Mouse (Mus musculus): ENCODE results near the gene Dab2.
A peak's percentile ranks its signal among the peaks of the same experiment; 100 is the strongest.

The Dab2 gene

DNA sequence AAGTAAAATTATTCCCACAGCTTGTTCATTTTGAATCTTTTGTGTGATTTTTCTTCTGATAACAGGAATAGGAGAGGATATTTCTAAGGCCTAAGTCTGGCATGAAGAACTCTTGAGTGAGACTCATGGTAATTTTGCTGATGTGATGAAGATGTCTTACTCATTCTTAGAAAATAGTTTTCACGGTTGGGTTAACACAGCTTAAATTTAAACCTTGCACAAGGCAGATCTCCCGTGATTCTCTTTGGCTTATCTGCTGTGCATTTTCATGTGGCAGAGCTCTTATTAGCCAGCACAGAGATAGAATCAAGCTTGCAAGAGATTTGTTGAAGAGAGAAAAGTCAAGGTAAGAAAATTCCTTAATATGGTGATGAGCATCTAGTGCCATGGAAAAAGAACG is at the start of gene Dab2:
Gene Dab2 (plus strand): TSS at position 235 of the 400 bp plus-strand sequence.
- DNase-seq = peak; percentile 67 to 79

DNA sequence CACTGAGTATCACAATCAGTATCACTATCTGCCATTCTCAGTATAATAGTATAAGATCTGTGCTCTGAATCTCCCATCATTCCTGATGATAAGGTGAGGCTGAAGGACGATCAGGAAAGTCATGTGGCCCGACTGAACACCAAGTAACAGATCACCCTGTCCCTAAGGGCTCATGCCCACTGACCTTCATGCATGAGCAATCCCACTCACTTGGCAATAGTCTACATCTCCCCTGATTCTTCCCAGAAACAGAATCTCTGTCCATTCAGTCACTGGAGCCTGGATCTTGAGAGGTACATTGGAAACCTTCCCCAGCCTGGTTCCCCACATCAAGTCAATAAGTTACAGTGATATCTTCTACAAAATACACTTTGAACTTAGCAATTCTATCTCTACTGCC is 46.1 kb upstream of the Dab2 start:
- peak in 1 of 2 experiments; percentile 70 for DNase-seq

DNA sequence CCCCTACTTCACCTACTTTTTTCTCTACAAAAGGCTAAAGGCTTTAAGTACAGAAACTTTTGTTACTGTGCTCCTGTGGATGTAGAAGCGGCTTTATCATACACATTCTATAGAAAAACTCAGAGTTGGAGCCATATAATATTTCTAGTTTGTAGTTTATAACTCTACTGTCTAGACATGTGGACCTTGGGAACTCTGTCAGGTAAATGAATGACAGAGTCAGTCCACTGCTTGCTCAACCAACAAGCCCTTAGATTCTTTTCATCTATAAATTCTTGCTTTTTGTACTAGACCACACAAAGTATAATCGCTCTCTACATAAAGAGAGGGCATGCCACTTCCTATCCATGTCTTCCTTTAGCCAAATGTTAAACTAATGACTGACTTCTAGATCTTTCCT is 45.2 kb upstream of the Dab2 start:
- peak in 1 of 2 experiments; percentile 46 for DNase-seq

DNA sequence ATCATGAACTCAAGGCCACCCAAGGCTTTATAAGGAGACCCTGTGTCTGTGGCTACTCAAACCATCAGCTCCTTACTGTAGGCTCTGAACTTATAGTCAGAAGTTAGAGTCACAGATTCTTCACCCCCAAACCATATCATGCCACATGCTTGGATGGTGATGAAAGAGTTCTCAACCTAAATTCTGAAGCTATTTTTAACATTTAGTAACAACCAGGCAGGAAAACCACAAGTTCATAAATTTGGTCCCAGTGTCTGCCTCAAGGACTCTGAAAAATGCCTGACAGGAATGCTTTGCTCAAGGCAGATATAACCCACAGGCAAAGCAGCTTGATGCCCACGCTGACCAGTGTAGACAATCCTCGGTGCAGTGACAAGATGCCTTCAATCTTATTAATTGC is 42.5 kb upstream of the Dab2 start:
- DNase-seq = no peak

DNA sequence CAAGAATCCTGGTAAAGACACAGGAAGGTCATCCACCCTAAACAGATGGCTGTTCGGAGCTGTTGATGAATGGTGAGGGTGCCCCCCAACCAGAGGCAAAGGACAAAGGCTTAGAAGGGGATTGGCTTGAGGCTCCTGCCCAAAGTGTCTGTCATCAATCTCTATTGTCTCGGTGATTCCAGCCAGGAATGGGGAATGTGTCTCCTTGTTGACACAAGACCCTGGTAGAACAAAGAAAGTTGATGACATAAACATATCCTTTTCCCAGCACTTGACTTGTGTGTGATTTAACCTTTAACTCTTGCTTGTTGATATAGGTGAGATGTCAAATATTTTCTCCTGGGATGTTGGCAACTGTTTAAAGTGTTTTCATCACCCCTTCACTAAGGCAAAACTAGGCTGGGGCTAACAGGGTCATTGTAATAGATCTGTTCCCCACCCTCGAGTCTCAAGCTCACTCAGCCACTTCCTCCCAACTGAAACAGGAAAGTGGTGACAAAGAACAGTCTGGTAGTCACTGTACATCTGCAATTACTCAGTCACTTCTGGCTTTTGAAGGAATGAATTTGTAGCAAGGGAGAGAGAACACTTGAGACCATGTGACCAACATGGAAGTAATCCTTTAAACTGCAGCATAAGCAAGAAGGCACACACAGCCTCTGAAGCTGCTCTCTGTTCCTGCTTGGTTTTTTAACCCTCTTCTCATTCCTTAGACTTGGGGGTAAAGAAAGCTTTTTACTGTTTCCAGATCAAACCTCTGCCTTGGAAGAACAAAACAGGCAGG is 39.4 kb upstream of the Dab2 start:
- DNase-seq = peak; percentile 29 to 45

DNA sequence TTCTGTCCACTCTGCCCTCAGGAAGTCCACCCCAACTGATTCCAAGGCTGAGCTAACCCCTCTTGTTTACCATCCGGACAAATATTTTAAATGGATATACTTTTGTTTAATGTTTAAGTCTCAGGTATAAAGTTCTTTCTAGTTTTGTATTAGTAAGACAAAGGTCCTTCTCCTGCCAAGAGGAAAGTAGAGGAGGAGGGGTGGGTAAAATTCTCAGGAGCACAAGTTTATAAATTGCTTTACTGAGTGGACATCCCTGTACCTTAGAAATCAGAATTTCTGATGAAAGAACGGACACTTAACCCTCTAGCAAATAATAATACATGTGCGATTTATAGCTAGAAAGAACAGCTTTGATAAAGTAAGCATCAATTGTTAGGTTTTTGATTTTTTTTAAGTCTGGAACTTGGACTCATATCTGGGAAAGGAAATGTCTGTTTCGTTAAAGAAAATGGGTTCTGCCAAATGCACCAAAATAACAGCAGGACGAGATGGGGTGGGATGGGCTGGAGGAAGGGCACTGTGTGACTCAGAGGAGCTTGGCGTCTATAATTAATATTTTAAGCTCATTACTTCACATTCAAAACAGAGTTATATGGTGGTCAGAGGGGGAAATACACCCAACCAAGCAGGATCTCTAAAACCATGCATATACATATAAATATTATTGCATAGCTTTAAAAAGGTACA is 38.7 kb upstream of the Dab2 start:
- no peak for DNase-seq

DNA sequence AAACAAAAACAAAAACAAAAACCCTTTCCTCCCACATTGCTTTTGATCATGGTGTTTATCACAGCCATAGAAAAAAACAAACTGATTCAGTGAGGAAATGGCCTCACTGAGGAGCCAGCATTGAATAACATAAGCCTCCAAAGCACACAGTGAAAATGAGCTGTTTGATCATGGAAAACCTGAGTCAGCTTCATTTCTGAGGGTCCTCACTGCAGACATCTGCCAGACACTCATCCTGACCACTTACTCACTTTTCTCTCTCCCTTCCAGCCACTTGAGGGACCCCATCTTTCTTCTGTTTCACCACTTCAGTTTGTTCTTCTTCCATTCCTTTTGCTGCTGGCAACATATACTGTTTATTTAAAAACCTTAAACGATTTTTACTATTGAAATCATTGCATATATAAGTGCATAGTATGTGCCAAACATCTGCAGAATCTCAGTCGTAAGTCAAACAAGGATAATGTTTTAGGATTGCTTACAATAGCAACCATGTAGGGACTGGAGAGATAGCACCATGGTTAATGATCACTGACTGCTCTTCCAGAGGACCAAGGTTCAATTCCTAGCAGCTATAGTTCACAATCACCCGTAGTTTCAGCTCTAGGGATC is 32.3 kb upstream of the Dab2 start:
- DNase-seq = no peak

DNA sequence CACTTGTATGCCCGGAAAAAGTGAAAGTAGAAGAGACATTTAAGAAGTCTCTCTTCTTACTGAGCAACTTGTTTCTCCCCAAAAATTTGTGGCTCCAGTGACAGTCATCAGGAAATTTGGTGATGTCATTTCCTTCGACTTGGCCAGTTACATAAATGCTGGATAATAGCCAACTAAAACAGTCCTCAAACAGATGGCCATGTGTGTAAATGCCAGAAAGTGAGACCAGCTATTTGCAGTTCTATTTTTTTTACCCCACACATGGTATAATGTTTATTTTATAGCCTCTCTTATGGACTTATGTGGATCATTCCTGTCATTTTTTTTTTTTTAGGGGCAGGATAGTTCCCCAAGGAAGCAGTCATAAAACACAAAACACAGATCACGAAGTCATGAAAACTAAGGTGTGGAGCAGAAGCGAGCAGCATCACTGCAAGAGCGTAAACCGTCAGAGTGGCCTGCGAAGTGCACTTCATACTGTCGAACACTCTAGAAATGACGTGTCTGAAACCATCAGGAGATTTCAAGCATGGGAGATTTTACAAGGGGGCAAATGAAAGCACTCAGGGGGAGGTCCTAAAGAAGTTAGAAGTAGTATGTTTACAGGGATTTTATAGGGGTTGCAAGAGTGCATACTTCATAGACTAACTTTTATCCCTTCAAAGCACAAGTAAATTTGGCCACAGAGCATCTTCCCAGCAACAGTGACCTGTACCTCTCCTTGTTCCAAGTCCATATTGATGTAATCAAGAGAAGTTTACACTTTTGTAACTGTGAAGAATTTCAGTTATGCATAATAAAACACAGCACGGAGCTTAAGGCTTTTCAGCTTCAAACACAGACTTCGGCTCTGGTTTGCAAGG is 20.8 kb upstream of the Dab2 start:
- DNase-seq = no peak

DNA sequence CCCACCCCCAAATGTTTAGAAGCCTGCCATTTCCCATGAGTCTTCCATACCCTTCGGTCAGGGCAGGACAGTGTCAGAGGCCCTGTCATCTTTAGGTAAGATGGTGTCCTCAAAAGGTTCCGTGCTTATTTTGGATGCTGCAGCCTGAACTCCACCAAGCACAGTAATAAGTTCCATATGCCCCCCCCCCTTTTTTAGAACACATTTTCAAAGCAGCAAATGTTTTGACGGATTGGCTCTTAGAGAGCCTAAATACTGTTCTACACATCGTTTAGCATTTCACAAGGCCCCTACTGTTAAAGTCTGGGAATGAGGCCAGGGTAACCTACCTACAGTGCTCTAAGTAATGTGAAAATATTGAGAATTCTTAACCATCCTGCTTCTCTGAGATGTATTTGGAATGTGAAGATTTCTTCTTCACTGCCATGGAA is 19.6 kb upstream of the Dab2 start:
- DNase-seq = no peak

DNA sequence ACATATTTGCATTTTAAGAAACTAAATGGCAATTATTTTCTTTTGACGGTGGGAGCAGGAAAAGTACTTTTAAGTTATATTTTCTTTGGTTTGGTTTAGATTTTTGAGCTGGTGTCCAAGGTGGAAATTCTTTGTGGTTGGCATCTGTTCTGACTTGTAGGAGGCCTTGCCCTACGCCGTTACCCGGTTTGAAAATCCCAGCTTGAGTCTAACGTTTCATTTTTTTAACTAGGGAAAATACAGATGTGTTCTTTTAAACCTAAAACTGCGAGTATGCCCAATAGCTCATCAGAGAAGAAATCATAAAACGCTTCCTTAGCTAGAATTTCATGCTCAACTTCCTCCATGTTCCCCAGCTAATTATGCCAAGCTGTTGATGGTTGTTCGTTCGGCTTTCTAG is 16.3 kb upstream of the Dab2 start:
- DNase-seq = no peak

DNA sequence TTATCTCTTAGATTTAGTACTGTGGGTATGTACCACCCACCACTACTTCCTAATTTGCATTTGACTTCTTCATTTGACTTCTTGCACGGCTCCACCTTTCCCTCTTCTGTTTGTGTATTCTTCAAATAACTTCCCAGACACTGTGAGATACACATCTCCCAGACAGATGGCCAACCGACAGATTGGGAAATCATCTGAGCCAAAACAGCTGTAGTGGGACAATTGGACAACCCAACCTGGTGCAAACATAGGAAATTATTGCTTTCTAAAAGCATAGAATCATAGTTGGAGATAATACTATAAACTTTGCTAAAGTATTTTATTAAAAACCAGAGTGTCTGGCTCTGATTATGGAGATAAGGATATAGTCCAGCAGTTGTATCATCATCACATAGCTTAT is 3.5 kb upstream of the Dab2 start:
- DNase-seq = no peak

DNA sequence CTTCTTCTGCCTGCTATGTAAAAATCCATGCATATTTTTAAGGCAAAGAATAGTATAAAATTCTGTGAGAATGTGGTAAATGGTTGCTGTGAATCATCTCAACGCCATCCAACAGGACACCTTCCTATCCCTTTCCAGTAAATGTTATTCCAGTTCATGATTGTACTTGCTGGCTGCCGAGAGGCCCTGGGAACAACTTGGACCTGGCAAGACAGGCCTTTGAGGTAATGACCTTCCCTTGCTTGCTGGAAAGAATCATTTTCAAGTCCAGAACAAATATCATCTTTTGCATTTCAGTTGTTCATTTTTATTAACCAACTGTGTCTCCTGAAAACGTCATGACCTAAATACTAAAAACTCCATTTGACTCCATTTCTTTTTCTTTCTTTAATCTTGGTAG is 862 bp upstream of the Dab2 start:
- DNase-seq = no peak

DNA sequence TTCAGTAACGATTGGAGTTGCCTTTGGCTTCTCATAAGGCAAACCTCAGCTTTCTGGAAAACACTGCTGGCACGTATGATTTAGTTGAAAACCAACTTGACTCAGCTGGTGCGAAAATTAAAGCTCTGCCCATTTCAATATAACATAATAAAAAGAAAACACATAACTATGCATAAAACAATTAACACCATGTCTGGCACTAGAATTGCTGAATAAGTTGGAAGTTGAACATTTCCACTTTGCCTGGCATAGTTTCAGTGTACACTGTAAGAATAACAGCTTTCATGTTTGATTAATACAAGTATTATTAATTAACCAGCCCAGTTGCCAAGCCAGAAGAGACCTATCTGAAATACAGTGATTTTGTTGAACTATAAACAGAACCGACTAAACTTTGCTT is 2.6 kb downstream of the Dab2 start:
- peak in 1 of 2 experiments; percentile 67 for DNase-seq

DNA sequence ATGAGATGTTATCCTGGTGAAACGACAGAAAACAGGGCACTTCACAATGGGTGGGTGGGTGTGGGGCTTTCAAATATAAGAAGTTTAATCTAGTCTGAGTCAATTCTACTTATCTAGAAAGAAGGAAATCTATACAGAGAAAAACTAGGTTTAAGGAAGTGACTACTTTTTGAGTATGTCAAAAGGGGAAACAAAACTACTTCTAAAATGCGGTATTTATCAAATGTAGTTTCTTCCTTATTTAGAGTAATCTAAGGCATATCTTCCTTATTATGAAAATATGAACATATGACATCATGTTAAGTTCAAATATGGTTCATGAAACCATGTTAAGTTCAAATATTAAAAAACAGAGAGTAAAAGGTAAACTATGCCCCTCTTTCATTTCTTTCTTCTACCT is 4.2 kb downstream of the Dab2 start:
- no peak for DNase-seq

DNA sequence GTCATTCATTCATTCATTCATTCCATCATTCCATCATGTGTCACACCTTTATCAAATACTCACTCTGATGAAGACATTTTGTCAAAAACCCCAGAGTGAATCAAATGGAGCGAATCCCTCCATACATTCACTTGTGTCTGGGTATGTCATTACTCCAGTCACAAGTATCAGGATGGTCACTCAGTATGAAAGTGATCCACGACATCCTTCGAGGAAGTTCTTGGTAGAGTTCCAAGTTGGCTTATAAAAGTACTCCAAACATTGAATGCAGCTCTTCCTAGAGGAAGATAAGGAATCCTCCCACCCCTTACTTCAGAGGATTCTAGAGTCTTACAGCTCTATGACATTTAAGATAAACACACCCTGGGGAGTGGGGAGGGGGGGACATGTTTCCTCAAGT is 10.0 kb downstream of the Dab2 start:
- DNase-seq = no peak

DNA sequence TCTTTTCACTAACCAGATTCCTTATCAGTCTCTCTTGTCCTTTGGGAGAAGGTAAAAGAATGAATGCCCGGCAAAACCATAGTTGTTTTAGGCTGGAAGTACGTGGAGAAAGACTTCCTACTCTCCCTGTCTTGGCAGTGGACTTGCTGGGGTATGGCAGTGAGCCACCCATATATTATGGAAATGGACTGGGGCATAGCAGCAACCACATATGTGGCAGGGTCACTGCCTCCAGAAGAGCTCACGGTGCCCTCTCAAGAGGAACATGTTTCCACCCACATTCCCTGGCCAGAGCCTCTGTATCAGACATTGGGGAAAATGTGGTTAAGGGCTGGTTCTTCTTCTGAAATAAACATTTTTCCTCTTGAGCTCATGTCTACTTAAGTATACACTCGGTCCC is 10.8 kb downstream of the Dab2 start:
- DNase-seq = peak in 1 of 2 experiments; percentile 52

DNA sequence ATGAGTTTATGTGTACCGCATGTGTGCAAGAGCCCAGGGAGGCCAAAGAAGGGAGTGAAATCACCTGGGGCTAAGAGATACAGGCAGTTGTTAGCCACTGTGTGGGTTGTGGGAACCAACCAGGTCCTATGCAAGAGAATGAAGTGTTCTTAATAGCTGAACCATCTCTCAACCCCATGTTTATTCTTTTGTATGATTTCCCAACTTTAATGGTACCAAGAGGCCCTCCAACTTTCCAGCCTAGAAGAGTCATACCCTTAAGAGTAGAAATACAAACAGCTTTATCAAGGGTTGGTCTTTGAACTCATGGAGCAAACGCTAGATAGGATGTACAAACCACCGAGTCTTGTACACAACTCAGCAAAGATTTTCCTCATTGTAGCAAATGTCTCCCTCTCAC is 12.8 kb downstream of the Dab2 start:
- no peak for DNase-seq

DNA sequence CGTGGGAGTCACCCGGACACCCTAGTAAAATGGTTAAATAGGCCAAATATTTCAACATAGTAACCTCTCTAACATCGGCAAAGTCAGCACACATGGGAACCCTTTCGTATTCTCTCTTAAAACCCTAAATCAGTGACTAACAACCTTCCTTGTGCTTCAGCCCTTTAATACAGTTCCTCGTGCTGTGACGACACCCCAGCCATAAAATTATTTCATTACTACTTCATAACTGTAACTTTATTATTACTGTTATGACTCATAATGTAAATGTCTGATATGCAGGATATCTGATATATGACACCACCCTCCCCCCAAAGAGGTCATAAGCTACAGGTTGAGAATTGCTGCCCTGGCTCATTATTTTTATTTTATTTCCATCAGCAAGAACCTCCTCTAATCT is 19.8 kb downstream of the Dab2 start:
- no peak for DNase-seq

DNA sequence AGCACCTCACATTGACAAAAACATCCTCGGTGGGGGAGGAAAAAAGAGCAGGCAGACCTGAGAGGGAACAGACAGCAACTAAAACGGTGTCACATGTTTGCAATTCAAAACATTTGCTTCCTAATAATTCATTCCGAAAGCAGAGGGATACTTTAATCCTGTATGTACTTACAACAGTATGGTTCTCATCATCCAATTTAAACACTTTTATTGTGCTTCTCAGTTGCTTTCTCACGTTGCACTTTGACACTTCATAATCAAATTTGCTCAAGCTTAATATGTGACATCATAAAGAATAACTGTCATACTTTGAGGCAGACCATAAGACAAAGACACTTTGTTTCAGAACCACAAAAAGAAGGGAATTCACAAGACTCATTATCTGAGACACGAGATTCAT is 20.9 kb downstream of the Dab2 start:
- DNase-seq = no peak

DNA sequence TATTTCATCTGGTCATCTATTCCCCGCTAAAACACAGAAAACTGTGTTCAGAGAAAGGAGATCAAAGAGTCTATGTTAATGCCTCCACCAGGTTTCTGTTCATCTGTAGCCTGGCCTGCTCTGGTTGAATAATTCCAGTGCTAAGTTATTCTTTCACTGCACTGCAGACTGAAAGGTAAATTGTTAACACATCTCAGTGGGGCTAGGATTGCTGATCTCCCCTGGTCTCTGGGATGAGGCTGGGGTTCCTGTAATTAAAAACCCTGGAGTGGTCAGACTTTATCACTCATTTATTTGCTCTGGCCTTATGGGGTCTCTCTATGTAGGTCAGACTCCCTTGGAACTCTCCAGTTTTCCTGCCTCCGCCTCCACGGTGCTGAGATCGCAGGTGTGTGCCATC is 21.7 kb downstream of the Dab2 start:
- peak in 1 of 2 experiments; percentile 63 for DNase-seq

DNA sequence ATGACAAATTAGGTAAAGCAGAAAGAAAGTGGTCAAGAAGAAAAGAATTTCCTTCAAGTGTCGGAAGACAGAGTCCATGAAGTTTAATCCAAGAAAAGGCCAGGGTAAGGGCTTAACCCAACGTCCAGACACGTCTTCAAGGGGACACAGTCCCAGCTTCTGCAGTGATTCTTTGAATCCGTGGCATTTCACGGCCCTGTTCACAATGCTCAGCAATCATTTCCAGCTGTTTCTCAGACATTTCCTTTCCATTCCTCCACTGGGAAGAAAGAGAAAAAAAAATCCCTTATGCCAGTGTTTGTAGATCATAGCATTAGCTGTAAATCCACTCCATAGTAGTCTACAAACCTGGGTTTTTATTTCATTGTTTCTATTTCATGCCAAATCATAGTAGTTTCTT is 22.7 kb downstream of the Dab2 start:
- no peak for DNase-seq

DNA sequence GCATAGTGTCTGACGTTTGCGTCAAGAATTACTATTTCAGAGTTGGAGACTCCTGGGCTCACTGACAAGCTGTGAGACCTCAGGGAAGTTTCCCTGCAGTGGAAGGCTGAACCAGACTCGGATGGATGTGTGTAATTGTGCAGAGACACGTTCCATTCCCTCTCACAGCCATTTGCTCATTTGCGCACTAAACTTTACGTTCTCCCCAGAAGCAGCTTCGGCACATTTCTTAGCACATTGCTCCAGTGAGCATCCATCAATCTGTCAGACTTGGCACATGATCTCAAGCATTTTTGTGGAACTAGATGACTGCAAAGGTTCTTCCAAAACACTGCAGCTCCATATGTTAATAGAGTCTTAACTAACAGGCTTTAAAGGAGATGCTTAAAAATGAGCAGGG is 24.0 kb downstream of the Dab2 start:
- no peak for DNase-seq

DNA sequence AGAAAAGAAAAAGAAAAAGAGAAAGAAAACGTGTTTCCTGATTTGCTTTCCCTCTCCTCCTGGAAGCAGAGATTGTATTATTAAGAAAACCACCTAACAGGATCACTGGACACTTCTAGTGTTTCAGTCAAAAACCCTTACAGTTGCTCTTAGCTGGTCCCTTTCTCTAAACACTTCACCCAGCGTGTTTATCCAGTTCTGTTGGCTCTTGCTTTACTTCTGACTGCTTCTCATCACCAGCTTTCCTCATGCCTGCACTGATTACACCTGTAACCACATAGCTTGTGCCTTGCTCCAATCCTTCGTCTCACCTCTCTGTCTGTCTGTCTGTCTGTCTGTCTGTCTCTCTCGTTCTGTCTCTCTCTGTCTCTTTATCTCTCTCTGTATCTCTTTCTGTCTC is 25.9 kb downstream of the Dab2 start:
- no peak for DNase-seq

All from kidney, adult 8-10 months (tissue).